Mouse (Mus musculus): ENCODE results near the gene Gm26920. TPM values are rescaled to one million over a fixed set of nuclear protein-coding genes. Genes with fewer than 3 reads are reported as not detected.
A peak's percentile ranks its signal among the peaks of the same experiment; 100 is the strongest.

Gm26920 gene
- total and polyA plus RNA-seq, 3 experiments, result not detected

DNA sequence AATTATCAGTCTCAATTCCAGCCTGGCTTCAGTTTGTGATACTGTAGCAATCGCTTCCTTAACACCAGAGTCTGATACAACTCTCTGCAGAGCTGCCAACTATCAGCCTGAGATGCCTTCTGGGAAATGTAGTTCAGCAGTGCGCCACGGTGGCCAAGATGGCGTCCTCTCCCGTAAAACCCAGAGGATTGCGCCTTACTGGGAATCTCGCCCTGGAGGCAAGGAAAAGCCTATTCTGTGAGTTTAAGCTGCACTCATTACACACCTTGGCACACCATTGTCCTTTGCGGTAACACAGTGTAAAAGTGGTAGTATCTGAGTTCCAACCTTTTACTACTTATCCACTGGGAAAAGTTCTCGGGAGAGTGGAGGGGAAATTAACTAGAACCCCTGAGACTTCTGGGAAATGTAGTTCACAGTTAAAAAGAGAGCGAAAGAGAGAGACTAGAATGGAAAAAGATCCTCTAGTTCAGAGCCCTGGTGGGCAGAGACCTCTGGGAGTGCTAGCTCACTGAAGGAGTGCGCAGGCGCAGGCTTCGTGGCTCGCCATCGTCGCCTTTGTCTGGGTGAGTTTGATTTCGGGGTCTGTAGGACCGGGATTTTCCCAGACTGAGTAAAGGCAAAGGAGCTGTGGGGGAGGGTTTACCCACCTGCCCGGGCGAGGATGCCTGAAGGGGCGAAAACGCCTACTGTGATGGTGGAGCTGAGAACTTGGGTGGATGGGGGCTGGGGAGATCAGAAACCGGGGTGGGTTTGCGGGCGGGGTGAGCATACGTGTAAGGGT, 4.6 kb upstream of the Gm26920 start, which contains the start of gene Zfp260:
Gene Zfp260, plus strand, starts transcription at position 132 of the 784 bp plus-strand sequence.
- peaks cover 11 to 36% of the 10 kb centered on the region in 2 experiments for H3K4me1 ChIP-seq (ENCODE audit: control insufficient read depth in 1 of 2, insufficient read depth in 2 of 2)
- no peaks in the 10 kb centered on the region for H3K9me3 ChIP-seq (replicated peaks; ENCODE audit: low read length)
- peaks cover 3 to 18% of the 10 kb centered on the region in 2 experiments for H3K36me3 ChIP-seq (replicated peaks in 1 of 2; ENCODE audit: control insufficient read depth in 1 of 2, insufficient read depth in 1 of 2, low read length in 1 of 2)
- H3K27ac ChIP-seq (ENCODE audit: insufficient read depth, low read depth), result peak within 1 kb of the TSS; percentile 83
- dilution Hi-C loops (cut with MboI; ENCODE audit: extremely low pct_ligation_motif_present, extremely low pct_unique_long_range_greater_than_20kb, low sequenced_read_pairs) (no loop called here), in situ Hi-C loops (cut with MboI; ENCODE audit: low pct_ligation_motif_present, low pct_unique_long_range_greater_than_20kb, low sequenced_read_pairs) (no loop called here)
- peak; percentile 94 for DNase-seq (ENCODE audit: extremely low read depth)
- H3K4me2 ChIP-seq (ENCODE audit: insufficient read depth, low read depth, poor library complexity, severe bottlenecking), result peak within 1 kb of the TSS; percentile 87
- H3K27me3 ChIP-seq (replicated peaks), result no peaks in the 10 kb centered on the region
- TF ChIP-seq IRF4 (IDR thresholded peaks at IDR 0.05; ENCODE audit: low read depth, low read length) (no peak; the same call in none of the 2 replicates), ZMIZ1 (IDR thresholded peaks at IDR 0.05; ENCODE audit: low read depth, low read length) (no peak), ELF1 (IDR thresholded peaks at IDR 0.05; ENCODE audit: low read depth, low read length) (peak; percentile 63; the same call in 1 of the 2 replicates), MAX (IDR thresholded peaks at IDR 0.05; ENCODE audit: low read length) (no peak), JUN (IDR thresholded peaks at IDR 0.05; ENCODE audit: insufficient read depth, low read depth, low read length) (no peak), GABPA (IDR thresholded peaks at IDR 0.05; ENCODE audit: insufficient replicate concordance, low read depth, low read length) (peak; percentile 25; the same call in 1 of the 2 replicates), BHLHE40 (IDR thresholded peaks at IDR 0.05; ENCODE audit: low read depth, low read length) (no peak), MAFK (IDR thresholded peaks at IDR 0.05; ENCODE audit: insufficient replicate concordance, low read length) (0 out of 2 replicates have a peak, but pooled peaks have one; percentile 12), TCF12 (IDR thresholded peaks at IDR 0.05; ENCODE audit: low read depth, low read length) (peak; percentile 48), SMC3 (IDR thresholded peaks at IDR 0.05; ENCODE audit: low read depth, low read length) (no peak), PAX5 (IDR thresholded peaks at IDR 0.05; ENCODE audit: low read length) (no peak), CTCF (conservative IDR thresholded peaks at IDR 0.05 in 1 of 2, IDR thresholded peaks at IDR 0.05 in 1 of 2; ENCODE audit: low read depth in 2 of 2, low read length in 2 of 2) (no peak), ZC3H11A (IDR thresholded peaks at IDR 0.05; ENCODE audit: low read depth, low read length) (no peak), HCFC1 (IDR thresholded peaks at IDR 0.05; ENCODE audit: low read depth, low read length) (peak; percentile 94), SIN3A (IDR thresholded peaks at IDR 0.05; ENCODE audit: low read length) (peak; percentile 72; the same call in 1 of the 2 replicates), UBTF (IDR thresholded peaks at IDR 0.05; ENCODE audit: low read depth, low read length) (no peak), POLR2AphosphoS2 (IDR thresholded peaks at IDR 0.05; ENCODE audit: low read depth, low read length) (no peak; the same call in 1 of the 2 replicates), NELFE (IDR thresholded peaks at IDR 0.05; ENCODE audit: low read depth, low read length) (peak; percentile 59), RCOR1 (conservative IDR thresholded peaks at IDR 0.05; ENCODE audit: low read depth, low read length) (no peak), ETS1 (conservative IDR thresholded peaks at IDR 0.05; ENCODE audit: low read depth, low read length) (0 out of 2 replicates have a peak, but pooled peaks have one; percentile 7), ZKSCAN1 (IDR thresholded peaks at IDR 0.05; ENCODE audit: borderline replicate concordance, low read depth, low read length) (no peak), MAZ (IDR thresholded peaks at IDR 0.05; ENCODE audit: low read depth, low read length) (0 out of 2 replicates have a peak, but pooled peaks have one; percentile 12), NRF1 (IDR thresholded peaks at IDR 0.05; ENCODE audit: low read depth, low read length) (peak; percentile 94), MXI1 (IDR thresholded peaks at IDR 0.05; ENCODE audit: low read depth, low read length) (peak; percentile 89), KAT2A (IDR thresholded peaks at IDR 0.05; ENCODE audit: insufficient replicate concordance, low read length) (peak; percentile 84; the same call in 1 of the 2 replicates), POLR2A (IDR thresholded peaks at IDR 0.05; ENCODE audit: low read depth, low read length) (peak; percentile 77), USF1 (IDR thresholded peaks at IDR 0.05; ENCODE audit: low read depth, low read length) (no peak), MEF2A (IDR thresholded peaks at IDR 0.05; ENCODE audit: borderline replicate concordance, low read depth, low read length) (no peak), CHD1 (IDR thresholded peaks at IDR 0.05; ENCODE audit: low read depth, low read length) (no peak), CHD2 (IDR thresholded peaks at IDR 0.05; ENCODE audit: low read length) (peak; percentile 88), MYC (IDR thresholded peaks at IDR 0.05; ENCODE audit: low read depth, low read length) (no peak), EP300 (IDR thresholded peaks at IDR 0.05; ENCODE audit: low read length) (no peak), TBP (conservative IDR thresholded peaks at IDR 0.05; ENCODE audit: low read depth, low read length) (peak; percentile 58; the same call in 1 of the 2 replicates), ZNF384 (IDR thresholded peaks at IDR 0.05; ENCODE audit: low read depth, low read length) (no peak), E2F4 (IDR thresholded peaks at IDR 0.05; ENCODE audit: insufficient replicate concordance, low read depth, low read length) (no peak), USF2 (conservative IDR thresholded peaks at IDR 0.05; ENCODE audit: low read depth, low read length) (no peak; the same call in 1 of the 2 replicates), JUND (conservative IDR thresholded peaks at IDR 0.05; ENCODE audit: low read depth, low read length) (no peak; the same call in 1 of the 2 replicates), RAD21 (IDR thresholded peaks at IDR 0.05; ENCODE audit: low read depth, low read length) (no peak)
- H3K79me2 ChIP-seq (replicated peaks; ENCODE audit: control insufficient read depth, extremely low read depth, insufficient read depth, poor library complexity, severe bottlenecking), result peaks cover 8% of the 10 kb centered on the region; the same call in 1 of the 2 replicates
- H3K9ac ChIP-seq (ENCODE audit: insufficient read depth, low read depth), result peak within 1 kb of the TSS; percentile 91
- peak within 1 kb of the TSS; percentile 68 to 76 (median 73) for H3K4me3 ChIP-seq (replicated peaks in 1 of 3; ENCODE audit: low read depth in 2 of 3, low read length in 2 of 3, poor library complexity in 1 of 3)
